In genomic region chr8:115159711-115160374, GRCm38 (mm10) we compare ENCODE assay signal across 8 mouse cellular contexts.
DNase-seq lines count a peak whose midpoint lies in the region; ATAC-seq lines count a peak whose summit lies in the region.

No protein-coding gene starts in this region.

- H3K27ac ChIP-seq in hindbrain, embryonic 15.5 days (replicated peaks): peak overlapping the region; percentile 42; the same call in 1 of the 2 replicates
- H3K27ac ChIP-seq in limb, embryonic 11.5 days (replicated peaks; ENCODE audit: low read depth, low read length): peak overlapping the region; percentile 30; the same call in 1 of the 2 replicates

- no peaks in the 10 kb centered on the region for H3K36me3 ChIP-seq in hindbrain, embryonic 15.5 days
- H3K36me3 ChIP-seq in limb, embryonic 11.5 days (ENCODE audit: control insufficient read depth, insufficient read depth, low read length): no peaks in the 10 kb centered on the region

- peak overlapping the region; percentile 66 for H3K4me2 ChIP-seq in hindbrain, embryonic 15.5 days
- H3K4me2 ChIP-seq in limb, embryonic 11.5 days (ENCODE audit: low read depth, severe bottlenecking): peak overlapping the region; percentile 45

- H3K4me3 ChIP-seq in hindbrain, embryonic 15.5 days: peak overlapping the region; percentile 30
- H3K4me3 ChIP-seq in limb, embryonic 11.5 days (ENCODE audit: low read depth, low read length): peak overlapping the region; percentile 20

- 0 out of 2 replicates have a peak overlapping the region, but pooled peaks have one; percentile 32 for H3K9ac ChIP-seq in hindbrain, embryonic 15.5 days
- H3K9ac ChIP-seq in limb, embryonic 11.5 days (ENCODE audit: low read length): peak overlapping the region; percentile 27; the same call in 1 of the 2 replicates

- 4% methylated on average over 22 of the region's 22 CpGs for WGBS in hindbrain, embryonic 15.5 days
- 5% methylated on average over 22 of the region's 22 CpGs for WGBS in limb, embryonic 11.5 days

- peak; percentile 35 to 66 for DNase-seq in layer of hippocampus, adult 18-20 months (ENCODE audit: low spot score in 2 of 2)
- DNase-seq in layer of hippocampus, adult 9-10 months (ENCODE audit: low spot score): no peak
- DNase-seq in cerebellum, adult 8-10 months: peak; percentile 46
- peak; percentile 43 for DNase-seq in gastrocnemius, adult 18-20 months (ENCODE audit: low spot score)
- DNase-seq in limb, embryonic 11.5 days (ENCODE audit: low spot score): peak; percentile 65
- peak; percentile 66 for DNase-seq in mesoderm, embryonic 11.5 days (ENCODE audit: low read depth, low spot score)
- peak; percentile 62 for DNase-seq in telencephalon, adult 2 months (ENCODE audit: low read depth, low spot score)

- ATAC-seq in hindbrain, embryonic 15.5 days (ENCODE audit: low FRiP score, low read depth): no peak
- peak; percentile 64; the same call in 1 of the 2 replicates for ATAC-seq in limb, embryonic 11.5 days (ENCODE audit: insufficient number of reproducible peaks, low FRiP score, low TSS enrichment, low read depth)

- no peaks in the 10 kb centered on the region for H3K9me3 ChIP-seq in hindbrain, embryonic 15.5 days
- no peaks in the 10 kb centered on the region for H3K9me3 ChIP-seq in limb, embryonic 11.5 days (ENCODE audit: control insufficient read depth, low read length)

- peaks cover 14% of the 10 kb centered on the region for H3K27me3 ChIP-seq in hindbrain, embryonic 15.5 days
- H3K27me3 ChIP-seq in limb, embryonic 11.5 days (ENCODE audit: control insufficient read depth, insufficient read depth, low read length): no peaks in the 10 kb centered on the region

- peaks cover 33% of the 10 kb centered on the region for H3K4me1 ChIP-seq in hindbrain, embryonic 15.5 days (replicated peaks)
- peaks cover 39% of the 10 kb centered on the region for H3K4me1 ChIP-seq in limb, embryonic 11.5 days (ENCODE audit: control insufficient read depth, insufficient read depth, low read length)
